Mouse (Mus musculus) cerebellum, adult 18-20 months (tissue): Measurements from ENCODE around the gene Muc1.

ENCODE experiments used
- DNase-seq, 2 experiments: peaks; one replicate each; pipeline ENCODE4 v3.0.0; 2021

Gene Muc1

GRCm38 (mm10) chr3:89228836-89229235 lies at the start of gene Muc1:
Gene Muc1 (plus strand): TSS chr3:89229057.
- no peak for DNase-seq

- DNase-seq: no peak
Measured at GRCm38 (mm10) chr3:89181749-89182500, 46.9 kb upstream of the Muc1 start.

- no peak for DNase-seq
Measured at GRCm38 (mm10) chr3:89182531-89183057, 46.3 kb upstream of the Muc1 start.

GRCm38 (mm10) chr3:89183058-89183958 lies 45.5 kb upstream of the Muc1 start, which contains the start of gene Fam189b:
Gene Fam189b (plus strand): TSS chr3:89183143.
- peak; percentile 88 to 95 for DNase-seq

GRCm38 (mm10) chr3:89183959-89184315 lies 44.9 kb upstream of the Muc1 start:
- DNase-seq: no peak

GRCm38 (mm10) chr3:89187197-89187596 lies 41.7 kb upstream of the Muc1 start:
- no peak for DNase-seq

- DNase-seq: no peak
Measured at GRCm38 (mm10) chr3:89187690-89188477, 41.0 kb upstream of the Muc1 start.

- DNase-seq: no peak
Measured at GRCm38 (mm10) chr3:89188478-89188875, 40.4 kb upstream of the Muc1 start.

- DNase-seq: no peak
Measured at GRCm38 (mm10) chr3:89190436-89190835, 38.4 kb upstream of the Muc1 start.

GRCm38 (mm10) chr3:89193351-89193750 lies 35.5 kb upstream of the Muc1 start:
- DNase-seq: no peak

- no peak for DNase-seq
Measured at GRCm38 (mm10) chr3:89193853-89194252, 35.0 kb upstream of the Muc1 start.

- peak; percentile 82 to 83 for DNase-seq
Measured at GRCm38 (mm10) chr3:89195979-89196877, 32.6 kb upstream of the Muc1 start.

GRCm38 (mm10) chr3:89199839-89200238 lies 29.0 kb upstream of the Muc1 start:
- no peak for DNase-seq

- DNase-seq: peak; percentile 83 to 89
Measured at GRCm38 (mm10) chr3:89202253-89203141, 26.4 kb upstream of the Muc1 start, which contains the start of gene Gba. Gene Gba (plus strand): TSS chr3:89202928.

GRCm38 (mm10) chr3:89203142-89203514 lies 25.7 kb upstream of the Muc1 start:
- no peak for DNase-seq

- DNase-seq: no peak
Measured at GRCm38 (mm10) chr3:89206079-89206478, 22.8 kb upstream of the Muc1 start.

GRCm38 (mm10) chr3:89206695-89207094 lies 22.2 kb upstream of the Muc1 start:
- DNase-seq: no peak

- DNase-seq: no peak
Measured at GRCm38 (mm10) chr3:89208075-89208657, 20.7 kb upstream of the Muc1 start.

- no peak for DNase-seq
Measured at GRCm38 (mm10) chr3:89208736-89209135, 20.1 kb upstream of the Muc1 start.

GRCm38 (mm10) chr3:89209731-89210130 lies 19.1 kb upstream of the Muc1 start:
- DNase-seq: no peak
